In genomic region chr9:113706108-113706507, GRCm38 (mm10) we compare ENCODE assay signal across 7 mouse cellular contexts. TPM values are rescaled to one million over a fixed set of nuclear protein-coding genes. Genes with fewer than 3 reads are reported as not detected.
DNase-seq lines count a peak whose midpoint lies in the region; ATAC-seq and TF ChIP-seq lines count a peak whose summit lies in the region.

No protein-coding gene starts in this region.

- intact Hi-C loops in left cerebral cortex, postnatal 25 days (cut with DNase I), result no loop called here

- peak overlapping the region; percentile 53 for H3K4me2 ChIP-seq in limb, embryonic 15.5 days

- no peak for TF ChIP-seq CTCF in thymus, adult 2 months (IDR thresholded peaks at IDR 0.05; ENCODE audit: borderline replicate concordance, control insufficient read depth, extremely low read depth, insufficient read depth, low read length, poor library complexity)

- H3K4me1 ChIP-seq in thymus, adult 2 months (replicated peaks; ENCODE audit: control insufficient read depth, insufficient read depth, low read length), result peaks cover 17% of the 10 kb centered on the region
- H3K4me1 ChIP-seq in limb, embryonic 15.5 days, result peaks cover 25% of the 10 kb centered on the region

- TF ChIP-seq POLR2A in thymus, adult 2 months (IDR thresholded peaks at IDR 0.05; ENCODE audit: control insufficient read depth, extremely low read depth, insufficient read depth, low read length, poor library complexity), result no peak

- H3K36me3 ChIP-seq in thymus, adult 2 months (ENCODE audit: control insufficient read depth, insufficient read depth, low read length), result no peaks in the 10 kb centered on the region
- no peaks in the 10 kb centered on the region for H3K36me3 ChIP-seq in limb, embryonic 15.5 days

- DNase-seq in thymus, adult 2 months, result no peak
- no peak for DNase-seq in thymus, postnatal 36 days
- peak; percentile 21 for DNase-seq in fat pad, adult 2 months (ENCODE audit: extremely low read depth, low read depth, low spot score)
- DNase-seq in layer of hippocampus, adult 11-12 months (ENCODE audit: low spot score), result no peak
- DNase-seq in testis, postnatal 10 days (ENCODE audit: low spot score), result no peak
- DNase-seq in left cerebral cortex, postnatal 25 days (ENCODE audit: low spot score in 2 of 2), result no peak

- peak overlapping the region; percentile 12; the same call in 1 of the 2 replicates for H3K4me3 ChIP-seq in thymus, adult 2 months (ENCODE audit: control insufficient read depth, insufficient read depth, low read length)
- peak overlapping the region; percentile 83 for H3K4me3 ChIP-seq in limb, embryonic 15.5 days

- no peaks in the 10 kb centered on the region for H3K9me3 ChIP-seq in limb, embryonic 15.5 days

- WGBS in thymus, adult 2 months, result 1% methylated on average over 2 of the region's 2 CpGs
- 62% methylated on average over 2 of the region's 2 CpGs for WGBS in limb, embryonic 15.5 days

- no peak overlapping the region for H3K9ac ChIP-seq in limb, embryonic 15.5 days

- peak overlapping the region; percentile 23 for H3K27ac ChIP-seq in thymus, adult 2 months (ENCODE audit: control insufficient read depth, insufficient read depth, low read length)
- no peak overlapping the region for H3K27ac ChIP-seq in limb, embryonic 15.5 days

- no peaks in the 10 kb centered on the region for H3K27me3 ChIP-seq in thymus, adult 2 months (ENCODE audit: control insufficient read depth, insufficient read depth, low read length)
- H3K27me3 ChIP-seq in limb, embryonic 15.5 days, result no peaks in the 10 kb centered on the region

- ATAC-seq in limb, embryonic 15.5 days (ENCODE audit: insufficient number of reproducible peaks, low FRiP score, low TSS enrichment, low read depth), result no peak

RNA-seq across cellular contexts. Expression of gene Pdcd6ip, which starts 2.0 kb away (rescaled TPM):
- polyA plus RNA-seq in thymus, adult 2 months (2012; rRNA removed), result 164 and 190 TPM in 2 replicates
- 82.8 and 82.9 TPM in 2 replicates for polyA plus RNA-seq in limb, embryonic 15.5 days (2015; fragmentation: Nextera tagmentation; extraction: Ambion mirVana)
- 10 to 100 TPM; 66.2 to 69.7 TPM for total RNA-seq in left cerebral cortex, postnatal 25 days (2021)

RNA-seq across cellular contexts. Expression of gene Clasp2, which starts 35.2 kb away (rescaled TPM):
- 12.6 and 17.7 TPM in 2 replicates for polyA plus RNA-seq in thymus, adult 2 months (2012; rRNA removed)
- 21.3 and 22.2 TPM in 2 replicates for polyA plus RNA-seq in limb, embryonic 15.5 days (2015; fragmentation: Nextera tagmentation; extraction: Ambion mirVana)
- 100 to 1,000 TPM; 230 to 238 TPM for total RNA-seq in left cerebral cortex, postnatal 25 days (2021)
